In the genomic region with DNA sequence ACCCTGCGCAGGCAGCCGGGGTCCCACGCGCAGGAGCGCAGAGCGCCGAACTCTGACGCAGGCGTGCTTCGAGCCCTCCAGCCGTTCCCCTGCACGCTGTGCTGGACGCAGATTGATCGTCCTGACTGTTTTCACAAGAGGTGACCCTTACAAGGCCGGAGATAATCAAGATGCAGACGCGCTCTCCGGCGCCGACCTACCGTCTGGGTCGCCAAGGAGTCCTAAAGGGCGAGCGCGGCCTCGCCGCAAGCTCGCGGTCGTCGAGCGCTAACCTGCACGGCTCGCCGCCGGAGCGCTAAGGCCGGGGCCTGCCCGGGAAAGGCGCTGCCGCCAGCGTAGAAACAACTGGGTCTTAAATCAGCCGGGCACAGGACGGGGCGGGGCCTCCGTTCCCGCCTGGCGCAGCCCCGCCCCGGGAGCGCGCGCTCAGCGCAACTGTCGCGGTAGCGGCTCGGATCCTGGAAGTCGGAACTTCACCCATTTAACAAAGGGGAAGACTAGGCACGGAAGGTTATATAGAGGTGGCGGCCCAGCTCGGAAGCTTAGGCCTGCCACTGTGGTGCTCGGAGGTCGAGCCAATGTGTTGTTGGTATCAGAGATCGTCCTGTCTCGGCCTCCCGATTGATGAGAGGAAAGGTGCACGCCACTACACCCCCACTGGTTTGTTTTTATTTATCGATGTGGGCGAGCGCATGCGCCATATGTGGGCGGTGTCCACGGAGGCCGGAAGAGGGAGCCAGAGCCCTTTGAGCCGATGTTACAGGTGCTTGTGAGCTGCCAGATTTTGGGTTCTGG, we compare ENCODE assay signal across 8 mouse cellular contexts. TPM values are rescaled to one million over a fixed set of nuclear protein-coding genes. Genes with fewer than 3 reads are reported as not detected.
DNase-seq lines count a peak whose midpoint lies in the region; ATAC-seq and TF ChIP-seq lines count a peak whose summit lies in the region.

A gene (minus strand): TSS at position 642 of the 795 bp plus-strand sequence.

- no peaks in the 10 kb centered on the region for H3K27me3 ChIP-seq in liver, adult 2 months (ENCODE audit: control insufficient read depth, insufficient read depth, low read length)

- ATAC-seq in monocyte, adult 5-6 weeks (replicated peaks; ENCODE audit: insufficient number of reproducible peaks, low FRiP score, low TSS enrichment, poor library complexity, severe bottlenecking) = peak; percentile 91

- peak within 1 kb of the TSS; percentile 79 for H3K9ac ChIP-seq in liver, adult 2 months (ENCODE audit: low read depth, low read length)

- peak within 1 kb of the TSS; percentile 48 for H3K27ac ChIP-seq in embryonic fibroblast, embryonic 13.5 days (ENCODE audit: insufficient read depth, low read length)
- H3K27ac ChIP-seq in liver, adult 2 months (replicated peaks; ENCODE audit: insufficient read depth, low read depth, low read length) = peak within 1 kb of the TSS; percentile 67

- peak; percentile 92 for DNase-seq in CD4-positive, CD25-positive, alpha-beta regulatory T cell, adult 2 months (ENCODE audit: low read depth, low spot score)
- DNase-seq in brain, adult 2 months (ENCODE audit: low read depth, low spot score) = peak; percentile 85
- DNase-seq in heart, adult 9 months (ENCODE audit: low spot score in 2 of 2) = peak; percentile 83 to 87
- DNase-seq in kidney, adult 9 months = peak; percentile 87
- DNase-seq in liver, adult 2 months (ENCODE audit: extremely low read depth, low read depth, low spot score) = peak; percentile 86
- peak; percentile 79 to 83 for DNase-seq in spleen, postnatal 36 days (ENCODE audit: low spot score in 2 of 2)

- H3K4me1 ChIP-seq in embryonic fibroblast, embryonic 13.5 days (ENCODE audit: control insufficient read depth, insufficient read depth, low read length) = peaks cover 4% of the 10 kb centered on the region; the same call in 1 of the 2 replicates
- H3K4me1 ChIP-seq in liver, adult 2 months (ENCODE audit: control insufficient read depth, insufficient read depth, low read length) = peaks cover 2% of the 10 kb centered on the region; the same call in 1 of the 2 replicates

- peak; percentile 55 for TF ChIP-seq CTCF in embryonic fibroblast, embryonic 13.5 days (IDR thresholded peaks at IDR 0.05; ENCODE audit: borderline replicate concordance, insufficient read depth, low read length)
- TF ChIP-seq CTCF in liver, adult 2 months (IDR thresholded peaks at IDR 0.05; ENCODE audit: low read depth, low read length) = peak; percentile 84

- H3K36me3 ChIP-seq in liver, adult 2 months (ENCODE audit: control insufficient read depth, insufficient read depth, low read length) = peaks cover 4% of the 10 kb centered on the region; the same call in 1 of the 2 replicates

- peak within 1 kb of the TSS; percentile 57 for H3K4me3 ChIP-seq in embryonic fibroblast, embryonic 13.5 days (ENCODE audit: insufficient read depth, low read length)
- peak within 1 kb of the TSS; percentile 73 for H3K4me3 ChIP-seq in liver, adult 2 months (ENCODE audit: insufficient read depth, low read depth, low read length)

- WGBS in liver, adult 2 months = under 1% methylated on average over 76 of the region's 76 CpGs

- TF ChIP-seq POLR2A in embryonic fibroblast, embryonic 13.5 days (IDR thresholded peaks at IDR 0.05; ENCODE audit: low read depth, low read length) = peak; percentile 82
- peak; percentile 81 for TF ChIP-seq POLR2A in liver, adult 2 months (IDR thresholded peaks at IDR 0.05; ENCODE audit: extremely low read depth, insufficient read depth, low read length)

- H3K79me2 ChIP-seq in liver, adult 2 months (ENCODE audit: control insufficient read depth, insufficient read depth, low read length) = no peaks in the 10 kb centered on the region

RNA-seq across cellular contexts. Expression of the gene that starts here (rescaled TPM):
- polyA plus RNA-seq in embryonic fibroblast, embryonic 13.5 days (2011; ENCODE audit: insufficient read length, low read depth, missing spikeins) = 21.4 and 33.1 TPM in 2 replicates
- total RNA-seq in liver, adult 2 months (2014; rRNA removed) = 13.7 and 13.8 TPM in 2 replicates
- polyA plus RNA-seq in liver, adult 2 months (2012; rRNA removed) = 7.4 and 10.9 TPM in 2 replicates
- total RNA-seq in monocyte, adult 5-6 weeks (2017) = 22.6 to 36.0 TPM (median 32.4 TPM) in 3 replicates

Comparison
In these comparisons a context has a peak if more than half of its experiments do, and no peak if none do; other contexts are left out.
1. Peak in every context shown above with its lines: DNase-seq, ATAC-seq, H3K4me3 ChIP-seq and H3K27ac ChIP-seq.